Mouse (Mus musculus) heart, adult 2 months (tissue): ENCODE measurements around the gene Car10. TPM values are rescaled to one million over a fixed set of nuclear protein-coding genes. Genes with fewer than 3 reads are reported as not detected.

ENCODE experiments used
- DNase-seq, 2 experiments: peaks; one replicate each; pipeline ENCODE4 v3.0.0; 2021
- H3K27ac ChIP-seq: fragments of 200-600 bp; 2 replicates; pipeline ENCODE4 v1.8.1; 2022
- H3K27me3 ChIP-seq: fragments of 200-500 bp; 2 replicates; pipeline ENCODE4 v1.6.1; 2012; ENCODE audit warnings: mild to moderate bottlenecking, low read length, inconsistent platforms, mixed read lengths; ENCODE audit not compliant: control insufficient read depth, insufficient read depth
- H3K36me3 ChIP-seq: fragments of 200-500 bp; 2 replicates; pipeline ENCODE4 v1.6.1; 2012; ENCODE audit warnings: low read length, inconsistent platforms; ENCODE audit not compliant: control insufficient read depth, insufficient read depth
- H3K4me1 ChIP-seq: fragments of 200-500 bp; 2 replicates; pipeline ENCODE4 v1.6.1; 2011; ENCODE audit warnings: low read length; ENCODE audit not compliant: control insufficient read depth, insufficient read depth
- H3K4me3 ChIP-seq: fragments of 200-600 bp; 2 replicates; pipeline ENCODE4 v1.8.1; 2022
- H3K79me2 ChIP-seq: fragments of 200-500 bp; replicated peaks from 2 replicates; pipeline ENCODE4 v1.6.1; 2012; ENCODE audit warnings: mild to moderate bottlenecking, inconsistent platforms, low read length, moderate library complexity, mixed read lengths; ENCODE audit not compliant: control insufficient read depth, insufficient read depth
- H3K9ac ChIP-seq: fragments of 200-500 bp; 2 replicates; pipeline ENCODE4 v1.6.1; 2012; ENCODE audit warnings: low read depth, mild to moderate bottlenecking, control low read depth, inconsistent platforms, low read length, mixed read lengths
- CTCF ChIP-seq: fragments of 200-600 bp; IDR thresholded peaks from 2 replicates; pipeline ENCODE4 v1.8.1; 2022; ENCODE audit warnings: antibody characterized with exemption, mild to moderate bottlenecking, moderate library complexity
- EP300 ChIP-seq: fragments of 200-500 bp; IDR thresholded peaks from 2 replicates; pipeline ENCODE4 v1.6.1; 2011; ENCODE audit warnings: low read depth, low read length, control low read depth; ENCODE audit not compliant: insufficient read depth
- POLR2A ChIP-seq: fragments of 200-500 bp; IDR thresholded peaks from 2 replicates; pipeline ENCODE4 v1.6.1; 2011; ENCODE audit warnings: mild to moderate bottlenecking, low read depth, low read length, control low read depth; ENCODE audit not compliant: insufficient read depth
- WGBS: fragments of 180-500 bp; shearing (Covaris S2); methylation state at CpG from one replicate; pipeline ENCODE4 v1.1.7; 2018; 5-methylcytosine and 5-hydroxymethylcytosine counted together
- intact Hi-C: fragments of 180-260 bp; cut with DNase I; formaldehyde crosslinking; loops from one replicate; pipeline ENCODE4 v1.15.1; 2025
- polyA plus RNA-seq: library from polyadenylated mRNA; depleted of rRNA; stranded (reverse); fragments of >200 nt; gene quantifications from 2 replicates; pipeline ENCODE4 v1.2.3, GENCODE M21; 2012
- total RNA-seq, 2 experiments: library from RNA; stranded (reverse); gene quantifications; 2 replicates each; pipeline ENCODE4 v1.2.3; 2021

The Car10 gene
- total and polyA plus RNA-seq, 3 experiments: not detected

DNA sequence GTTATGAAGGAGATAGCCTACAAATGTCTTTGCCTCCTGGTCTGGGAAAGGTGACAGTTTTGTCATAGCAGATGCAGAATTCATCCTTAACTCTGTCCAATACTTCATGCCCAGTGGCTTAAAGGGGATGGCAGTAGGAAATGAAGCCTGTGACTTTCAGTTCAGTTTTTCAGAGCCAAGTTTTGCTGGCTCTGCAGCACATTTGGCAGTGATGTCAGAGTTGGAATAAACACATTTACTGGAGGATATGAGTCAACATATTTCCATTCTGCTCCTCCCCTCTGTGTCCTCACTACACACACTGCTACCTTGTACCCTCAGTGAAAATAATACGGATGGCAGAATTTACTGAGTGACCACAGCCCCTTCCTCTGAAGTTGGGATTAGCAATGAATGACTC lies 11.6 kb downstream of the Car10 start:
- Histone ChIP-seq H3K79me2 (no peaks in the 10 kb centered on the region), H3K36me3 (no peaks in the 10 kb centered on the region), H3K27ac (no peak overlapping the region), H3K9ac (no peak overlapping the region), H3K4me3 (no peak overlapping the region), H3K27me3 (no peaks in the 10 kb centered on the region), H3K4me1 (no peaks in the 10 kb centered on the region)
- DNase-seq: no peak
- intact Hi-C loops: no loop called here
- WGBS: 43% methylated on average over 1 of the region's 1 CpGs
- TF ChIP-seq POLR2A: no peak
- no peak for TF ChIP-seq CTCF
- TF ChIP-seq EP300: no peak

DNA sequence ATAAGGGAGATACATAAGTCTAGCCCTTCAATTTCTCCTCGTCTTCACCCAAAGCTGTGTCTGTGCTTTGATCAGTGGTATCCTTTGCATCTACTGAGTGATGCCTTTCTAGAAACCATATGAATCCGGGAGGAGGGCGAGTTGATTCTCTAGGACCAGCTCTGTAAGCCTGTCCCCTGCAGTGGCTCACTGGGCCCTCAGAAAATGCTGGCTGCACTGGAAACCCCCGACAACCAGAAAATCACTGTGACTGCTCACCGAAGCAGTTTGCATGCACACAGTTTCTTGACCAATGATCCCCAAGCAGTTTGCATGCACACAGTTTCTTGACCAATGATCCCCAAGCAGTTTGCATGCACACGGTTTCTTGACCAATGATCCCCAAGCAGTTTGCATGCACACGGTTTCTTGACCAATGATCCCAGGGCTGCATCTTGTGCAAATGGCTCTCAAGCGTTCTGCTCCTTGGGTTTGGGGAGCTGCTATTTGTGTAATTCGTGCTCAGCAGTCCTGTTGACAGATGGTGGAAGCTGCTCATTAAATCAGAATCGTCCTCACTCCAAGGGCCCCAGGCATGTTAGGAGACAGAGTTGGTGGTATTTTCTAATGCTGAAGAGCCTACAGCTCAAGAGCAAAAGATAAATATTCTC lies 23.1 kb downstream of the Car10 start:
- no peaks in the 10 kb centered on the region for H3K4me1 ChIP-seq
- TF ChIP-seq EP300 (no peak), POLR2A (no peak), CTCF (no peak)
- no peak overlapping the region for H3K4me3 ChIP-seq
- intact Hi-C loops: no loop called here
- no peak overlapping the region for H3K27ac ChIP-seq
- DNase-seq: no peak
- no peaks in the 10 kb centered on the region for H3K27me3 ChIP-seq
- H3K9ac ChIP-seq: no peak overlapping the region
- WGBS: 61% methylated on average over 10 of the region's 10 CpGs
- no peaks in the 10 kb centered on the region for H3K79me2 ChIP-seq
- no peaks in the 10 kb centered on the region for H3K36me3 ChIP-seq

DNA sequence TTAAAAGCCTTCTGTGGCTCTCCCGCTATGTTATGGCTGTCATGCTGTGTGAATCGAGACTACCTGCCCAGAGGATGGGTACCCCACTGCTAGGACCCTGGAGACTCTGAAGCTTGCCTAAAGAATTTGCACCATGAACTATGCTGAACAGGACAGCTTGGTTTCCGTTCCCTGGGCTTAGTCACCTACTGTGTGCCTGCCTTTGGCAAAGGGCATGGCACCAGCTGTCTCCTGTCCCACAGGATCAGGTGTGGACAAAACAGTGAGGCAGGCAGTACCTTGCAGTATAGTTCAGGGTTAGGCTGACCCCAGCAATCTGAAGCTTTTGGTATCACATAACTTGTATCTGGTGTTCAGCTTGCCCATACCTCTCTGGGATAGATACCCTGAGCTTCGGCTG lies 25.9 kb downstream of the Car10 start:
- intact Hi-C loops: no loop called here
- 67% methylated on average over 4 of the region's 4 CpGs for WGBS
- DNase-seq: no peak
- no peaks in the 10 kb centered on the region for H3K27me3 ChIP-seq
- no peak for TF ChIP-seq EP300
- H3K27ac ChIP-seq: no peak overlapping the region
- no peaks in the 10 kb centered on the region for H3K79me2 ChIP-seq
- H3K9ac ChIP-seq: no peak overlapping the region
- H3K4me3 ChIP-seq: no peak overlapping the region
- no peaks in the 10 kb centered on the region for H3K4me1 ChIP-seq
- H3K36me3 ChIP-seq: no peaks in the 10 kb centered on the region

DNA sequence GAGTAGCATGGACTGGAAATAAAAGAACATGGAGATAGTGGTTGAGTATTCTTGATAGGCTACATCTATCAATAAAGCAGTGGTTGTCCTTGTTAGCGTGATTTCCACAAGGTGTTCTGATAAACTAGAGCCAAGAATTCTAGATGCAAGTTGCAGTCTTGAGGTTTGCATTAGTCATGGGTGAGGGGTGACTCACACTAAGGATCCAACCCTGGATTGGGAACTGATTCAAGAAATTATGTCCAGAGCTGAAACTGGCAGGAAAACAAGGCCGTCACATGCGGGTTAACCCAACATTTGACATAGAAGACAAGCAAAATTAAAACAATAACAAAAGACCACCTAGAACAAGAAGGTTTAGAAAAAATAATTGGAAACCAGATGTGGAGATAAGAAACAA lies 28.6 kb downstream of the Car10 start:
- 69% methylated on average over 3 of the region's 3 CpGs for WGBS
- no peak overlapping the region for H3K4me3 ChIP-seq
- no peak overlapping the region for H3K9ac ChIP-seq
- H3K79me2 ChIP-seq: no peaks in the 10 kb centered on the region
- H3K36me3 ChIP-seq: no peaks in the 10 kb centered on the region
- no peak for DNase-seq
- TF ChIP-seq CTCF (no peak), POLR2A (no peak), EP300 (no peak)
- intact Hi-C loops: no loop called here
- no peaks in the 10 kb centered on the region for H3K4me1 ChIP-seq
- H3K27me3 ChIP-seq: no peaks in the 10 kb centered on the region
- H3K27ac ChIP-seq: no peak overlapping the region

DNA sequence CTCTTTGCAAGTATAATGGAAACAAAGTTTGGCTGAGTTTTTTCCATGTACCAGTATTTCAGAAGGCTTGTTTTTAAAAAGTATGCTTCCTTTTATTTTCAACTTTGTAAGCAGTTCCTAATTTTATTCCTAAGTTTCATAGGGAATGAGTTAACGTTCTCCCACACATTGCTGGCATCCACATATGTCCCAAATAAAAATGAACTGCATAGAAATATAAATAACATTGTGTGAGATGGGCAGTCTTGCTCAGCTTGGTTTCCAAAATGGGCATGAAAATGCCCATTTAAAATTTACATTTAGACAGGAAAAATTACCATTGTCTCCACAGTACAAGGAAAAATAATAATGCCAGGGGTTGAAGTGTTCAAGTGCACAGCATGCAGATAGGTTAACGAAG lies 30.7 kb downstream of the Car10 start:
- no peaks in the 10 kb centered on the region for H3K36me3 ChIP-seq
- H3K4me1 ChIP-seq: no peaks in the 10 kb centered on the region
- no peaks in the 10 kb centered on the region for H3K79me2 ChIP-seq
- no peaks in the 10 kb centered on the region for H3K27me3 ChIP-seq
- H3K4me3 ChIP-seq: no peak overlapping the region
- WGBS: 40% methylated on average over 2 of the region's 2 CpGs
- intact Hi-C loops: no loop called here
- TF ChIP-seq EP300 (no peak), CTCF (no peak), POLR2A (no peak)
- H3K27ac ChIP-seq: no peak overlapping the region
- no peak for DNase-seq
- no peak overlapping the region for H3K9ac ChIP-seq

DNA sequence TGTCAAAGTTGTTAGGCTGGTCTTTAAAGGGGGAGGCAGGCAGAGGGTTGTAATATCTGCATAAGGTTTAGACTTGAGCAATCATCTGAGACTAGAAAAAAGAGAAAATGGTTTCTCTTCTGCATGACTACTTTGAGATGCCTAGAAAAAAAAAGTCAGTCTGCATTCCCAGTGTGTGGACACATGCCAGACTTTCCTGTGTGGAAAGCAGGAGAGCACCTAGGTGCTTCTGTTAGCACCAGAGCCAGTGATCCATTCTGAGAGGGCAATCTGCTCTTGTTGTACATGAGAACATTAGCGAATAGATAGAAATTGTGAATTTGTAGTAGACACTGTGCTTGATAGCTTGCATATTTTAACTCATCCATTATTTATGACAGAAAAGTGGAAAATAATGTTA lies 40.0 kb downstream of the Car10 start:
- WGBS: 78% methylated on average over 1 of the region's 1 CpGs

More for the DNA sequence above, 40.0 kb downstream of the Car10 start:
- Histone ChIP-seq H3K79me2 (no peaks in the 10 kb centered on the region), H3K9ac (no peak overlapping the region), H3K27me3 (no peaks in the 10 kb centered on the region), H3K4me1 (no peaks in the 10 kb centered on the region), H3K36me3 (no peaks in the 10 kb centered on the region), H3K27ac (no peak overlapping the region), H3K4me3 (no peak overlapping the region)
- TF ChIP-seq EP300 (no peak), POLR2A (no peak), CTCF (no peak)
- DNase-seq: no peak
- intact Hi-C loops: no loop called here
